Mouse (Mus musculus) myocyte (in vitro differentiated cells): Measurements from ENCODE around the gene Tia1. TPM values are rescaled to one million over a fixed set of nuclear protein-coding genes. Genes with fewer than 3 reads are reported as not detected.

Source experiments
- H3K27me3 ChIP-seq: one replicate; pipeline ENCODE4 v1.6.1; 2011; ENCODE audit not compliant: control insufficient read depth, insufficient read depth, insufficient read length
- H3K36me3 ChIP-seq: one replicate; pipeline ENCODE4 v1.6.1; 2011; ENCODE audit not compliant: control insufficient read depth, insufficient read depth
- H3K4me2 ChIP-seq: one replicate; pipeline ENCODE4 v1.6.1; 2011; ENCODE audit warnings: low read depth, control low read depth
- H3K4me3 ChIP-seq: one replicate; pipeline ENCODE4 v1.5.1; 2011; ENCODE audit warnings: mild to moderate bottlenecking, control low read depth, moderate library complexity
- H3K79me2 ChIP-seq: one replicate; pipeline ENCODE4 v1.6.1; 2011; ENCODE audit not compliant: control insufficient read depth, insufficient read depth
- H3ac ChIP-seq: one replicate; pipeline ENCODE4 v1.6.1; 2011; ENCODE audit not compliant: control insufficient read depth, insufficient read length
- CEBPB ChIP-seq: IDR thresholded peaks from 2 replicates; pipeline ENCODE4 v1.6.1; 2011; ENCODE audit warnings: mild to moderate bottlenecking, moderate library complexity; ENCODE audit not compliant: poor library complexity, insufficient read depth, severe bottlenecking
- E2F4 ChIP-seq: IDR thresholded peaks from one replicate; pipeline ENCODE4 v1.6.1; 2011; ENCODE audit warnings: mild to moderate bottlenecking, control low read depth, moderate library complexity; ENCODE audit not compliant: insufficient read depth
- MAX ChIP-seq: IDR thresholded peaks from one replicate; pipeline ENCODE4 v1.6.1; 2011; ENCODE audit warnings: low read depth, mild to moderate bottlenecking, control low read depth
- MYOD1 ChIP-seq, 3 experiments: IDR thresholded peaks; one replicate each; pipeline ENCODE4 v1.6.1; 2011; ENCODE audit warnings: control low read depth in 2 of 3, low read depth in 2 of 3, mild to moderate bottlenecking in 2 of 3, moderate library complexity in 1 of 3; ENCODE audit not compliant: insufficient read length in 2 of 3, control insufficient read depth in 1 of 3
- MYOG ChIP-seq, 3 experiments: IDR thresholded peaks; one replicate each; pipeline ENCODE4 v1.6.1; 2011; ENCODE audit warnings: control low read depth in 2 of 3, low read depth in 2 of 3, mild to moderate bottlenecking in 2 of 3; ENCODE audit not compliant: insufficient read length in 2 of 3, control insufficient read depth in 1 of 3, insufficient read depth in 1 of 3
- POLR2A ChIP-seq: IDR thresholded peaks from one replicate; pipeline ENCODE4 v1.6.1; 2011; ENCODE audit warnings: low read depth, mild to moderate bottlenecking, control low read depth, moderate library complexity; ENCODE audit not compliant: insufficient read length
- POLR2AphosphoS2 ChIP-seq: IDR thresholded peaks from one replicate; pipeline ENCODE4 v1.6.1; 2011; ENCODE audit warnings: low read depth, control low read depth; ENCODE audit not compliant: insufficient read length
- REST ChIP-seq: IDR thresholded peaks from one replicate; pipeline ENCODE4 v1.6.1; 2011; ENCODE audit warnings: mild to moderate bottlenecking, control low read depth, moderate library complexity; ENCODE audit not compliant: insufficient read depth, insufficient read length
- SRF ChIP-seq: IDR thresholded peaks from one replicate; pipeline ENCODE4 v1.6.1; 2011; ENCODE audit warnings: low read depth; ENCODE audit not compliant: control insufficient read depth, insufficient read length
- TCF12 ChIP-seq: IDR thresholded peaks from one replicate; pipeline ENCODE4 v1.6.1; 2011; ENCODE audit warnings: mild to moderate bottlenecking, control low read depth; ENCODE audit not compliant: poor library complexity, insufficient read depth, severe bottlenecking
- TCF3 ChIP-seq: IDR thresholded peaks from one replicate; pipeline ENCODE4 v1.6.1; 2011; ENCODE audit warnings: low read depth, control low read depth; ENCODE audit not compliant: insufficient read length
- USF1 ChIP-seq: IDR thresholded peaks from one replicate; pipeline ENCODE4 v1.6.1; 2011; ENCODE audit warnings: low read depth, mild to moderate bottlenecking, control low read depth, moderate library complexity
- polyA plus RNA-seq: library from polyadenylated mRNA; unstranded; fragments of >200 nt; fragmentation: generic; extraction: Trizol; gene quantifications from one replicate; pipeline ENCODE4 v1.2.1, GENCODE M21; 2012; ENCODE audit warnings: missing spikeins

Tia1 gene
- polyA plus RNA-seq, 1 experiment = 12.8 TPM

GRCm38 (mm10) chr6:86473077-86473476 is 69.1 kb downstream of the Tia1 start:
- TF ChIP-seq TCF3 (no peak), E2F4 (no peak), CEBPB (no peak), TCF12 (no peak), POLR2AphosphoS2 (peak; percentile 40), MYOG (IDR thresholded peaks at IDR 0.05; ENCODE audit: control insufficient read depth in 1 of 3, insufficient read depth in 1 of 3, insufficient read length in 2 of 3, low read depth in 2 of 3) (no peak), REST (no peak), MYOD1 (IDR thresholded peaks at IDR 0.05; ENCODE audit: control insufficient read depth in 1 of 3, insufficient read length in 2 of 3, low read depth in 2 of 3) (no peak), MAX (no peak), POLR2A (peak; percentile 55)
- H3K4me3 ChIP-seq = peak overlapping the region; percentile 53
- H3K79me2 ChIP-seq = no peaks in the 10 kb centered on the region
- no peaks in the 10 kb centered on the region for H3K27me3 ChIP-seq
- peak overlapping the region; percentile 26 for H3ac ChIP-seq
- H3K36me3 ChIP-seq = no peaks in the 10 kb centered on the region
- peak overlapping the region; percentile 97 for H3K4me2 ChIP-seq

- H3K27me3 ChIP-seq = no peaks in the 10 kb centered on the region
- H3K79me2 ChIP-seq = no peaks in the 10 kb centered on the region
- TF ChIP-seq MAX (no peak), REST (no peak), POLR2AphosphoS2 (no peak), POLR2A (no peak), MYOG (IDR thresholded peaks at IDR 0.05; ENCODE audit: control insufficient read depth in 1 of 3, insufficient read depth in 1 of 3, insufficient read length in 2 of 3, low read depth in 2 of 3) (no peak), SRF (no peak), E2F4 (no peak), USF1 (no peak), CEBPB (no peak), TCF12 (no peak), MYOD1 (IDR thresholded peaks at IDR 0.05; ENCODE audit: control insufficient read depth in 1 of 3, insufficient read length in 2 of 3, low read depth in 2 of 3) (no peak), TCF3 (no peak)
- no peak overlapping the region for H3ac ChIP-seq
- H3K4me2 ChIP-seq = no peak overlapping the region
- H3K36me3 ChIP-seq = no peaks in the 10 kb centered on the region
- H3K4me3 ChIP-seq = no peak overlapping the region
Measured at GRCm38 (mm10) chr6:86474072-86474471, 70.1 kb downstream of the Tia1 start.

- Histone ChIP-seq H3K27me3 (no peaks in the 10 kb centered on the region), H3K4me3 (no peak overlapping the region), H3K4me2 (peak overlapping the region; percentile 47), H3K79me2 (no peaks in the 10 kb centered on the region), H3K36me3 (no peaks in the 10 kb centered on the region), H3ac (no peak overlapping the region)
- TF ChIP-seq MAX = no peak
- no peak for TF ChIP-seq POLR2A
- TF ChIP-seq MYOD1 (IDR thresholded peaks at IDR 0.05; ENCODE audit: control insufficient read depth in 1 of 3, insufficient read length in 2 of 3, low read depth in 2 of 3) = no peak
- TF ChIP-seq USF1 = no peak
- no peak for TF ChIP-seq REST
- TF ChIP-seq MYOG (IDR thresholded peaks at IDR 0.05; ENCODE audit: control insufficient read depth in 1 of 3, insufficient read depth in 1 of 3, insufficient read length in 2 of 3, low read depth in 2 of 3) = no peak
- no peak for TF ChIP-seq SRF
- no peak for TF ChIP-seq TCF12
- TF ChIP-seq CEBPB = no peak
- no peak for TF ChIP-seq TCF3
- TF ChIP-seq POLR2AphosphoS2 = no peak
- no peak for TF ChIP-seq E2F4
Measured at GRCm38 (mm10) chr6:86474646-86475181, 70.7 kb downstream of the Tia1 start.

GRCm38 (mm10) chr6:86475462-86476167 is 71.6 kb downstream of the Tia1 start:
- H3K27me3 ChIP-seq = no peaks in the 10 kb centered on the region
- H3ac ChIP-seq = no peak overlapping the region
- H3K36me3 ChIP-seq = no peaks in the 10 kb centered on the region
- no peaks in the 10 kb centered on the region for H3K79me2 ChIP-seq
- peak overlapping the region; percentile 47 for H3K4me2 ChIP-seq
- peak; percentile 17 for TF ChIP-seq POLR2A
- TF ChIP-seq SRF = no peak
- peak; percentile 80 to 95 (median 94) for TF ChIP-seq MYOD1 (IDR thresholded peaks at IDR 0.05; ENCODE audit: control insufficient read depth in 1 of 3, insufficient read length in 2 of 3, low read depth in 2 of 3)
- no peak for TF ChIP-seq REST
- no peak for TF ChIP-seq USF1
- TF ChIP-seq MYOG (IDR thresholded peaks at IDR 0.05; ENCODE audit: control insufficient read depth in 1 of 3, insufficient read depth in 1 of 3, insufficient read length in 2 of 3, low read depth in 2 of 3) = no peak
- H3K4me3 ChIP-seq = no peak overlapping the region
